In genomic region chr2:152924128-152924527, GRCm38 (mm10) we compare ENCODE assay signal across 26 mouse cellular contexts. TPM values are rescaled to one million over a fixed set of nuclear protein-coding genes. Genes with fewer than 3 reads are reported as not detected.
A peak's percentile ranks its signal among the peaks of the same experiment; 100 is the strongest.
DNase-seq lines count a peak whose midpoint lies in the region; ATAC-seq and TF ChIP-seq lines count a peak whose summit lies in the region.
"Had no signal": no experiment of that assay in that cellular context is flagged by ENCODE, and none has a peak within 500 bp of the region (broad histone marks: within the 10 kb centered on the region; RNA-seq: fewer than 3 reads in every experiment).

No protein-coding gene starts in this region.

- no peak for ATAC-seq in heart, embryonic 12.5 days (ENCODE audit: insufficient number of reproducible peaks, low FRiP score)
- no peak for ATAC-seq in kidney, postnatal 0 days (replicated peaks; ENCODE audit: low FRiP score, low read depth)
- ATAC-seq: forebrain, embryonic 15.5 days; intestine, embryonic 16.5 days; midbrain, embryonic 15.5 days had no signal

- H3K9me3 ChIP-seq in heart, embryonic 12.5 days (replicated peaks), result no peaks in the 10 kb centered on the region
- H3K9me3 ChIP-seq in kidney, postnatal 0 days (replicated peaks; ENCODE audit: low read length), result no peaks in the 10 kb centered on the region
- H3K9me3 ChIP-seq in embryonic facial prominence, embryonic 10.5 days, result no peaks in the 10 kb centered on the region
- H3K9me3 ChIP-seq: embryonic facial prominence, embryonic 13.5 days; forebrain, embryonic 15.5 days; liver, embryonic 15.5 days; lung, embryonic 15.5 days; midbrain, embryonic 15.5 days; stomach, embryonic 15.5 days had no signal

- peak overlapping the region; percentile 20; the same call in 1 of the 2 replicates for H3K9ac ChIP-seq in heart, adult 2 months (ENCODE audit: low read depth, low read length)
- no peak overlapping the region for H3K9ac ChIP-seq in heart, embryonic 12.5 days
- no peak overlapping the region for H3K9ac ChIP-seq in kidney, postnatal 0 days (ENCODE audit: low read depth, low read length)
- H3K9ac ChIP-seq: embryonic facial prominence, embryonic 13.5 days; forebrain, embryonic 15.5 days; liver, embryonic 15.5 days; lung, embryonic 15.5 days; midbrain, embryonic 15.5 days; stomach, embryonic 15.5 days had no signal

- TF ChIP-seq CTCF in heart, adult 2 months (IDR thresholded peaks at IDR 0.05), result no peak
- TF ChIP-seq CTCF in kidney, postnatal 0 days (IDR thresholded peaks at IDR 0.05; ENCODE audit: low read depth), result no peak
- TF ChIP-seq CTCF in kidney, adult 2 months (conservative IDR thresholded peaks at IDR 0.05; ENCODE audit: insufficient read depth, insufficient read length, low read depth, low read length), result no peak

- 40% methylated on average over 8 of the region's 8 CpGs for WGBS in heart, adult 2 months
- 68% methylated on average over 8 of the region's 8 CpGs for WGBS in heart, embryonic 12.5 days
- 24% methylated on average over 8 of the region's 8 CpGs for WGBS in kidney, postnatal 0 days
- 38% methylated on average over 8 of the region's 8 CpGs for WGBS in kidney, adult 2 months
- 51% methylated on average over 8 of the region's 8 CpGs for WGBS in embryonic facial prominence, embryonic 10.5 days

- H3K4me3 ChIP-seq in heart, adult 2 months, result no peak overlapping the region
- H3K4me3 ChIP-seq in heart, embryonic 12.5 days, result no peak overlapping the region
- no peak overlapping the region for H3K4me3 ChIP-seq in kidney, postnatal 0 days (replicated peaks; ENCODE audit: low read depth, low read length)
- H3K4me3 ChIP-seq in kidney, adult 2 months (ENCODE audit: insufficient read depth, low read depth, low read length), result no peak overlapping the region
- H3K4me3 ChIP-seq in embryonic facial prominence, embryonic 10.5 days, result 0 out of 2 replicates have a peak overlapping the region, but pooled peaks have one; percentile 5
- no peak overlapping the region for H3K4me3 ChIP-seq in myocyte
- H3K4me3 ChIP-seq: embryonic facial prominence, embryonic 13.5 days; forebrain, embryonic 15.5 days; left cerebral cortex, adult 2 months; liver, embryonic 15.5 days; lung, embryonic 15.5 days; midbrain, embryonic 15.5 days; stomach, embryonic 15.5 days had no signal

- H3K4me2 ChIP-seq in heart, embryonic 12.5 days, result no peak overlapping the region
- H3K4me2 ChIP-seq in kidney, postnatal 0 days (ENCODE audit: low read length), result no peak overlapping the region
- peak overlapping the region; percentile 89 for H3K4me2 ChIP-seq in myocyte (ENCODE audit: low read depth)
- H3K4me2 ChIP-seq: embryonic facial prominence, embryonic 13.5 days; forebrain, embryonic 15.5 days; liver, embryonic 15.5 days; lung, embryonic 15.5 days; midbrain, embryonic 15.5 days; stomach, embryonic 15.5 days had no signal

- H3K27ac ChIP-seq in heart, adult 2 months, result peak overlapping the region; percentile 26; the same call in 1 of the 2 replicates
- no peak overlapping the region for H3K27ac ChIP-seq in heart, embryonic 12.5 days (ENCODE audit: poor library complexity, severe bottlenecking)
- H3K27ac ChIP-seq in kidney, postnatal 0 days, result peak overlapping the region; percentile 89; the same call in 1 of the 2 replicates
- H3K27ac ChIP-seq in kidney, adult 2 months (ENCODE audit: insufficient read depth, low read depth, low read length), result no peak overlapping the region
- peak overlapping the region; percentile 90 for H3K27ac ChIP-seq in embryonic facial prominence, embryonic 10.5 days (replicated peaks)
- H3K27ac ChIP-seq: embryonic facial prominence, embryonic 13.5 days; forebrain, embryonic 15.5 days; left cerebral cortex, adult 2 months; liver, embryonic 15.5 days; midbrain, embryonic 15.5 days had no signal

- DNase-seq in heart, adult 2 months, result no peak
- DNase-seq in kidney, postnatal 0 days (ENCODE audit: low spot score), result no peak
- no peak for DNase-seq in kidney, adult 2 months
- no peak for DNase-seq in embryonic facial prominence, embryonic 10.5 days (ENCODE audit: low spot score)
- DNase-seq in left cerebral cortex, postnatal 14 days (ENCODE audit: low spot score in 2 of 2), result no peak
- DNase-seq: gastrocnemius, postnatal 10 days; layer of hippocampus, adult 9-11 months; liver; lung, postnatal 4 days; thymus, adult 18-20 months; thymus, postnatal 36 days had no signal

- H3K27me3 ChIP-seq in heart, adult 2 months (ENCODE audit: control insufficient read depth, insufficient read depth, low read length), result no peaks in the 10 kb centered on the region
- no peaks in the 10 kb centered on the region for H3K27me3 ChIP-seq in heart, embryonic 12.5 days (replicated peaks)
- H3K27me3 ChIP-seq in kidney, postnatal 0 days (ENCODE audit: insufficient read depth, low read length), result no peaks in the 10 kb centered on the region
- H3K27me3 ChIP-seq in kidney, adult 2 months (replicated peaks; ENCODE audit: control insufficient read depth, insufficient read depth, low read length), result no peaks in the 10 kb centered on the region
- no peaks in the 10 kb centered on the region for H3K27me3 ChIP-seq in embryonic facial prominence, embryonic 10.5 days (replicated peaks; ENCODE audit: low read depth, poor library complexity, severe bottlenecking)
- no peaks in the 10 kb centered on the region for H3K27me3 ChIP-seq in myocyte (ENCODE audit: control insufficient read depth, insufficient read depth, insufficient read length)
- H3K27me3 ChIP-seq: embryonic facial prominence, embryonic 13.5 days; forebrain, embryonic 15.5 days; liver, embryonic 15.5 days; lung, embryonic 15.5 days; midbrain, embryonic 15.5 days; stomach, embryonic 15.5 days had no signal

- H3K4me1 ChIP-seq in heart, adult 2 months (ENCODE audit: control insufficient read depth, insufficient read depth, low read length), result peaks cover 22% of the 10 kb centered on the region
- H3K4me1 ChIP-seq in heart, embryonic 12.5 days (replicated peaks), result peaks cover 49% of the 10 kb centered on the region
- peaks cover 42% of the 10 kb centered on the region for H3K4me1 ChIP-seq in kidney, postnatal 0 days (replicated peaks; ENCODE audit: insufficient read depth, low read length)
- 0 out of 2 replicates have a peak, but pooled peaks cover 5% of the 10 kb centered on the region for H3K4me1 ChIP-seq in kidney, adult 2 months (ENCODE audit: control insufficient read depth, insufficient read depth, low read length)
- H3K4me1 ChIP-seq in embryonic facial prominence, embryonic 10.5 days, result peaks cover 74% of the 10 kb centered on the region
- H3K4me1 ChIP-seq: liver, embryonic 15.5 days; midbrain, embryonic 15.5 days had no signal

- TF ChIP-seq POLR2A in heart, adult 2 months (IDR thresholded peaks at IDR 0.05; ENCODE audit: insufficient read depth, low read depth, low read length), result no peak
- TF ChIP-seq POLR2A in kidney, adult 2 months (IDR thresholded peaks at IDR 0.05; ENCODE audit: low read depth, low read length), result no peak
- TF ChIP-seq POLR2A in myocyte (IDR thresholded peaks at IDR 0.05; ENCODE audit: insufficient read length, low read depth), result no peak

- intact Hi-C loops in heart, adult 2 months (cut with DNase I), result no loop called here
- intact Hi-C loops in left cerebral cortex, postnatal 14 days (cut with DNase I), result no loop called here

- no peaks in the 10 kb centered on the region for H3K36me3 ChIP-seq in heart, adult 2 months (ENCODE audit: control insufficient read depth, insufficient read depth, low read length)
- H3K36me3 ChIP-seq in heart, embryonic 12.5 days, result no peaks in the 10 kb centered on the region
- no peaks in the 10 kb centered on the region for H3K36me3 ChIP-seq in kidney, postnatal 0 days (ENCODE audit: insufficient read depth, low read length)
- no peaks in the 10 kb centered on the region for H3K36me3 ChIP-seq in kidney, adult 2 months (ENCODE audit: control insufficient read depth, insufficient read depth, low read length)
- H3K36me3 ChIP-seq in embryonic facial prominence, embryonic 10.5 days (replicated peaks), result no peaks in the 10 kb centered on the region
- H3K36me3 ChIP-seq in myocyte (ENCODE audit: control insufficient read depth, insufficient read depth), result no peaks in the 10 kb centered on the region
- H3K36me3 ChIP-seq: embryonic facial prominence, embryonic 13.5 days; forebrain, embryonic 15.5 days; liver, embryonic 15.5 days; lung, embryonic 15.5 days; midbrain, embryonic 15.5 days; stomach, embryonic 15.5 days had no signal

- H3K79me2 ChIP-seq in heart, adult 2 months (replicated peaks; ENCODE audit: control insufficient read depth, insufficient read depth, low read length), result no peaks in the 10 kb centered on the region
- peaks cover 7% of the 10 kb centered on the region for H3K79me2 ChIP-seq in myocyte (ENCODE audit: control insufficient read depth, insufficient read depth)

- no peak for TF ChIP-seq EP300 in heart, adult 2 months (IDR thresholded peaks at IDR 0.05; ENCODE audit: insufficient read depth, low read depth, low read length)

- no peak overlapping the region for H3ac ChIP-seq in myocyte (ENCODE audit: control insufficient read depth, insufficient read length)

RNA-seq across cellular contexts. Expression of gene Foxs1, which starts 8.9 kb away (rescaled TPM):
- 1 to 10 TPM; 1.7 to 3.5 TPM for total RNA-seq in heart, adult 2 months (2021)
- 9.0 and 10.5 TPM in 2 replicates for polyA plus RNA-seq in heart, adult 2 months (2012; rRNA removed)
- 0.86 and 1.1 TPM in 2 replicates for polyA plus RNA-seq in heart, embryonic 12.5 days (2016; fragmentation: Nextera tagmentation; extraction: Ambion mirVana)
- 9.4 and 10.4 TPM in 2 replicates for polyA plus RNA-seq in kidney, postnatal 0 days (2015; fragmentation: Nextera tagmentation; extraction: Ambion mirVana)
- 6.4 and 7.3 TPM in 2 replicates for polyA plus RNA-seq in kidney, adult 2 months (2012; rRNA removed)
- polyA plus RNA-seq in embryonic facial prominence, embryonic 10.5 days (2016; fragmentation: Nextera tagmentation; extraction: Ambion mirVana), result 0.45 and 0.72 TPM in 2 replicates
- 31.3 TPM for polyA plus RNA-seq in myocyte (2012; fragmentation: generic; extraction: Trizol)
- 1 to 10 TPM; 1.2 to 1.7 TPM for total RNA-seq in left cerebral cortex, postnatal 14 days (2021)
- total RNA-seq: hematopoietic stem cell, adult 5-6 weeks; megakaryocyte-erythroid progenitor cell, adult 5-6 weeks had no signal

RNA-seq across cellular contexts. Expression of gene Mylk2, which starts 13.0 kb away (rescaled TPM):
- under 1 TPM; 0.08 to 0.09 TPM for total RNA-seq in heart, adult 2 months (2021)
- polyA plus RNA-seq in heart, adult 2 months (2012; rRNA removed), result 0.18 and 0.29 TPM in 2 replicates
- 0.05 and 0.12 TPM in 2 replicates for polyA plus RNA-seq in heart, embryonic 12.5 days (2016; fragmentation: Nextera tagmentation; extraction: Ambion mirVana)
- 0.14 and 0.21 TPM in 2 replicates for polyA plus RNA-seq in kidney, postnatal 0 days (2015; fragmentation: Nextera tagmentation; extraction: Ambion mirVana)
- 0.07 and 1.1 TPM in 2 replicates for polyA plus RNA-seq in kidney, adult 2 months (2012; rRNA removed)
- 0.05 TPM in 1 of 2 replicates, not detected in the other for polyA plus RNA-seq in embryonic facial prominence, embryonic 10.5 days (2016; fragmentation: Nextera tagmentation; extraction: Ambion mirVana)
- 8.2 TPM for polyA plus RNA-seq in myocyte (2012; fragmentation: generic; extraction: Trizol)
- total RNA-seq in left cerebral cortex, postnatal 14 days (2021), result not detected
- total RNA-seq: hematopoietic stem cell, adult 5-6 weeks; left cerebral cortex, adult 2 months; left cerebral cortex, postnatal 4 days; megakaryocyte-erythroid progenitor cell, adult 5-6 weeks had no signal
- polyA plus RNA-seq: embryonic facial prominence, embryonic 13.5 days; forebrain, embryonic 15.5 days; midbrain, embryonic 15.5 days; neural tube, embryonic 14.5 days had no signal

RNA-seq across cellular contexts. Expression of gene Dusp15, which starts 27.4 kb away (rescaled TPM):
- total RNA-seq in heart, adult 2 months (2021), result not detected
- 0.25 and 0.26 TPM in 2 replicates for polyA plus RNA-seq in heart, adult 2 months (2012; rRNA removed)
- 0.10 TPM in 1 of 2 replicates, not detected in the other for polyA plus RNA-seq in heart, embryonic 12.5 days (2016; fragmentation: Nextera tagmentation; extraction: Ambion mirVana)
- 6.9 and 8.8 TPM in 2 replicates for polyA plus RNA-seq in kidney, postnatal 0 days (2015; fragmentation: Nextera tagmentation; extraction: Ambion mirVana)
- polyA plus RNA-seq in kidney, adult 2 months (2012; rRNA removed), result 12.3 and 20.6 TPM in 2 replicates
- polyA plus RNA-seq in embryonic facial prominence, embryonic 10.5 days (2016; fragmentation: Nextera tagmentation; extraction: Ambion mirVana), result 0.34 and 0.95 TPM in 2 replicates
- 0.02 TPM for polyA plus RNA-seq in myocyte (2012; fragmentation: generic; extraction: Trizol)
- 10 to 100 TPM; 23.2 to 28.3 TPM for total RNA-seq in left cerebral cortex, postnatal 14 days (2021)
- total RNA-seq: heart, adult 8-10 months; hematopoietic stem cell, adult 5-6 weeks; megakaryocyte-erythroid progenitor cell, adult 5-6 weeks had no signal
- polyA plus RNA-seq: liver, embryonic 15.5 days had no signal

RNA-seq across cellular contexts. Expression of gene Ttll9, which starts 38.2 kb away (rescaled TPM):
- not detected for total RNA-seq in heart, adult 2 months (2021)
- polyA plus RNA-seq in heart, adult 2 months (2012; rRNA removed), result 0.61 TPM in 1 of 2 replicates, not detected in the other
- 0.24 and 0.38 TPM in 2 replicates for polyA plus RNA-seq in heart, embryonic 12.5 days (2016; fragmentation: Nextera tagmentation; extraction: Ambion mirVana)
- polyA plus RNA-seq in kidney, postnatal 0 days (2015; fragmentation: Nextera tagmentation; extraction: Ambion mirVana), result 0.64 and 0.75 TPM in 2 replicates
- 0.46 and 1.0 TPM in 2 replicates for polyA plus RNA-seq in kidney, adult 2 months (2012; rRNA removed)
- polyA plus RNA-seq in embryonic facial prominence, embryonic 10.5 days (2016; fragmentation: Nextera tagmentation; extraction: Ambion mirVana), result 1.3 and 1.8 TPM in 2 replicates
- polyA plus RNA-seq in myocyte (2012; fragmentation: generic; extraction: Trizol), result not detected
- total RNA-seq in left cerebral cortex, postnatal 14 days (2021), result 1 to 10 TPM; 3.1 to 3.2 TPM
- total RNA-seq: gastrocnemius, postnatal 10 days; heart, adult 8-10 months; hematopoietic stem cell, adult 5-6 weeks; megakaryocyte-erythroid progenitor cell, adult 5-6 weeks had no signal

Comparison
In these comparisons a context has a peak if more than half of its experiments do, and no peak if none do; other contexts are left out.
1. H3K27ac ChIP-seq: peak in heart, adult 2 months (single experiment), kidney, postnatal 0 days (single experiment) and embryonic facial prominence, embryonic 10.5 days (single experiment); none in heart, embryonic 12.5 days (single experiment) and kidney, adult 2 months (single experiment).